Mouse (Mus musculus) MEL (cell line): Measurements from ENCODE around the gene Iqschfp. TPM values are rescaled to one million over a fixed set of nuclear protein-coding genes. Genes with fewer than 3 reads are reported as not detected.

Experiments used
- DNase-seq: peaks from one replicate; pipeline ENCODE4 v3.0.0; 2011; ENCODE audit warnings: low read depth, low spot score
- H3K27ac ChIP-seq: 2 replicates; pipeline ENCODE4 v1.5.1; 2012; ENCODE audit warnings: low read depth, mild to moderate bottlenecking, control low read depth, low read length, moderate library complexity; ENCODE audit not compliant: control insufficient read depth
- H3K27me3 ChIP-seq, 2 experiments: fragments of 150-350 bp in 1 of 2; sonication (generic) in 1 of 2; 2 replicates each; pipeline ENCODE4 v1.6.1; 2012; ENCODE audit warnings: low read length in 2 of 2, mild to moderate bottlenecking in 2 of 2, improper control_type of control experiment in 1 of 2, moderate library complexity in 1 of 2; ENCODE audit not compliant: insufficient read depth in 2 of 2, control insufficient read depth in 1 of 2
- H3K36me3 ChIP-seq, 2 experiments: 2 replicates each; pipeline ENCODE4 v1.6.1; 2012 to 2014; ENCODE audit warnings: low read length in 2 of 2, improper control_type of control experiment in 1 of 2, inconsistent platforms in 1 of 2, mild to moderate bottlenecking in 1 of 2; ENCODE audit not compliant: insufficient read depth in 2 of 2, control insufficient read depth in 1 of 2
- H3K4me1 ChIP-seq, 2 experiments: fragments of 150-350 bp in 1 of 2; sonication (generic) in 1 of 2; 2 replicates each; pipeline ENCODE4 v1.6.1; 2012; ENCODE audit warnings: low read length in 2 of 2, improper control_type of control experiment in 1 of 2, mild to moderate bottlenecking in 1 of 2; ENCODE audit not compliant: insufficient read depth in 2 of 2, control insufficient read depth in 1 of 2
- H3K4me3 ChIP-seq, 2 experiments: fragments of 150-350 bp in 1 of 2; sonication (generic) in 1 of 2; 2 replicates each; pipeline ENCODE4 v1.5.1; 2012; ENCODE audit warnings: low read depth in 2 of 2, low read length in 2 of 2, mild to moderate bottlenecking in 2 of 2, moderate library complexity in 2 of 2, control low read depth in 1 of 2, improper control_type of control experiment in 1 of 2; ENCODE audit not compliant: control insufficient read depth in 1 of 2, insufficient read depth in 1 of 2
- H3K79me2 ChIP-seq: 2 replicates; pipeline ENCODE4 v1.6.1; 2012; ENCODE audit warnings: mild to moderate bottlenecking, low read length, moderate library complexity; ENCODE audit not compliant: control insufficient read depth, poor library complexity, insufficient read depth
- H3K9ac ChIP-seq: 2 replicates; pipeline ENCODE4 v1.6.1; 2012; ENCODE audit warnings: low read depth, mild to moderate bottlenecking, control low read depth, low read length, moderate library complexity; ENCODE audit not compliant: control insufficient read depth, poor library complexity, severe bottlenecking
- H3K9me3 ChIP-seq: fragments of 150-350 bp; sonication (generic); replicated peaks from 2 replicates; pipeline ENCODE4 v1.6.1; 2012; ENCODE audit warnings: mild to moderate bottlenecking, low read length, improper control_type of control experiment, moderate library complexity; ENCODE audit not compliant: insufficient read depth
- CHD1 ChIP-seq: IDR thresholded peaks from 2 replicates; pipeline ENCODE4 v1.6.1; 2012; ENCODE audit warnings: low read depth, mild to moderate bottlenecking, inconsistent platforms, low read length, improper control_type of control experiment
- CHD2 ChIP-seq: IDR thresholded peaks from 2 replicates; pipeline ENCODE4 v1.6.1; 2011; ENCODE audit warnings: low read length, improper control_type of control experiment
- CTCF ChIP-seq, 3 experiments: IDR thresholded peaks in 2 of 3; conservative IDR thresholded peaks in 1 of 3; 2 replicates each; pipeline ENCODE4 v1.5.1; 2011 to 2012; ENCODE audit warnings: low read length in 3 of 3, low read depth in 2 of 3, mild to moderate bottlenecking in 2 of 3, improper control_type of control experiment in 1 of 3, inconsistent platforms in 1 of 3, mixed read lengths in 1 of 3, moderate library complexity in 1 of 3; ENCODE audit not compliant: control insufficient read depth in 1 of 3, insufficient read depth in 1 of 3, poor library complexity in 1 of 3, severe bottlenecking in 1 of 3
- EP300 ChIP-seq, 2 experiments: IDR thresholded peaks; 2 replicates each; pipeline ENCODE4 v1.6.1; 2011; ENCODE audit warnings: improper control_type of control experiment in 2 of 2, low read length in 2 of 2, low read depth in 1 of 2, mild to moderate bottlenecking in 1 of 2
- GABPA ChIP-seq: IDR thresholded peaks from 2 replicates; pipeline ENCODE4 v1.6.1; 2012; ENCODE audit warnings: low read depth, mild to moderate bottlenecking, inconsistent platforms, low read length, improper control_type of control experiment, moderate library complexity
- GATA1 ChIP-seq: IDR thresholded peaks from 2 replicates; pipeline ENCODE4 v1.6.1; 2011; ENCODE audit warnings: low read depth, low read length, improper control_type of control experiment
- MAZ ChIP-seq: IDR thresholded peaks from 2 replicates; pipeline ENCODE4 v1.6.1; 2012; ENCODE audit warnings: low read depth, mild to moderate bottlenecking, inconsistent platforms, low read length, improper control_type of control experiment
- MYB ChIP-seq: IDR thresholded peaks from 2 replicates; pipeline ENCODE4 v1.6.1; 2011; ENCODE audit warnings: mild to moderate bottlenecking, low read depth, low read length, improper control_type of control experiment
- NELFE ChIP-seq: IDR thresholded peaks from 2 replicates; pipeline ENCODE4 v1.6.1; 2011; ENCODE audit warnings: low read depth, low read length, improper control_type of control experiment
- NRF1 ChIP-seq: IDR thresholded peaks from 2 replicates; pipeline ENCODE4 v1.6.1; 2014; ENCODE audit warnings: low read depth, mild to moderate bottlenecking, inconsistent platforms, low read length, improper control_type of control experiment, moderate library complexity; ENCODE audit not compliant: poor library complexity, insufficient read depth, severe bottlenecking
- POLR2A ChIP-seq, 2 experiments: IDR thresholded peaks; 2 replicates each; pipeline ENCODE4 v1.6.1; 2011 to 2012; ENCODE audit warnings: low read length in 2 of 2, mild to moderate bottlenecking in 2 of 2, control low read depth in 1 of 2, improper control_type of control experiment in 1 of 2, low read depth in 1 of 2, moderate library complexity in 1 of 2; ENCODE audit not compliant: control insufficient read depth in 1 of 2, insufficient read depth in 1 of 2, poor library complexity in 1 of 2
- POLR2AphosphoS5 ChIP-seq: IDR thresholded peaks from 2 replicates; pipeline ENCODE4 v1.6.1; 2012; ENCODE audit warnings: low read depth, borderline replicate concordance, mild to moderate bottlenecking, inconsistent platforms, low read length, moderate library complexity, mixed read lengths
- RCOR1 ChIP-seq: IDR thresholded peaks from 2 replicates; pipeline ENCODE4 v1.6.1; 2012; ENCODE audit warnings: low read depth, mild to moderate bottlenecking, inconsistent platforms, low read length, improper control_type of control experiment
- TBP ChIP-seq: IDR thresholded peaks from 2 replicates; pipeline ENCODE4 v1.8.0; 2011; ENCODE audit warnings: low read depth, low read length, improper control_type of control experiment
- ZC3H11A ChIP-seq: IDR thresholded peaks from 2 replicates; pipeline ENCODE4 v1.6.1; 2012; ENCODE audit warnings: low read depth, mild to moderate bottlenecking, inconsistent platforms, low read length, improper control_type of control experiment
- ZKSCAN1 ChIP-seq: IDR thresholded peaks from 2 replicates; pipeline ENCODE4 v1.6.1; 2012; ENCODE audit warnings: low read depth, mild to moderate bottlenecking, inconsistent platforms, low read length, improper control_type of control experiment, moderate library complexity
- ZMIZ1 ChIP-seq: IDR thresholded peaks from 2 replicates; pipeline ENCODE4 v1.6.1; 2012; ENCODE audit warnings: low read depth, mild to moderate bottlenecking, inconsistent platforms, low read length, improper control_type of control experiment, moderate library complexity
- polyA plus RNA-seq, 2 experiments: library from polyadenylated mRNA; stranded (reverse) in 1 of 2; unstranded in 1 of 2; fragments of >175 nt in 1 of 2; fragments of >200 nt in 1 of 2; gene quantifications; 2 replicates each; pipeline versions ENCODE4 v1.2.1 to v1.2.4; 2012; ENCODE audit warnings: low replicate concordance in 2 of 2, low read depth in 1 of 2; ENCODE audit not compliant: insufficient read length in 2 of 2, insufficient read depth in 1 of 2, missing spikeins in 1 of 2
- total RNA-seq: library from RNA; depleted of rRNA; stranded (reverse); fragments of 300-350 nt; gene quantifications from 2 replicates; pipeline ENCODE4 v1.2.3, GENCODE M21; 2012

Gene Iqschfp
- total and polyA plus RNA-seq, 3 experiments, result not detected

- TF ChIP-seq GABPA, result no peak
These were observed 680.5 kb downstream of the Iqschfp start (continued) for GRCm38 (mm10) chr3:68572249-68573225.

DNA sequence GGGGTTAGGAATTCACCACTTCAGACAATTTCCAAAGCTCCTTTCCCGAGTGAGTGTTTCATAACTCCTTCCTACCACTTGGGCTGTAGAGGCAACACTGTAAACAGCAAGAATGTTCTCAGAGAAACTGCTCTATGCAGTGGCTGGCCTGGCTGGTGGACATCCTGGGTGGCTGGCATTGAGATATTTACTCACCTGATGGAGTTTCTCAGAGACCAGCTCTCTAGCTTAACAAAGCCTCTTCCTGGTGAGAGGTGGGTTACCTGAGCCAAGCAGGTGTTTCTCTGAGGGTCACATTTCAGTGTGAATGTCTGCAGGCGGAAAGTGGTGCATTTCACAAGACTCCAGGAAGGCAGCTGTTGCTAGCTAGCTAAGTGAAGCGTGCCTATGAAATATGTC is 681.2 kb downstream of the Iqschfp start:
- Histone ChIP-seq H3K27ac (no peak overlapping the region), H3K9ac (no peak overlapping the region), H3K9me3 (no peaks in the 10 kb centered on the region), H3K36me3 (no peaks in the 10 kb centered on the region), H3K4me1 (no peaks in the 10 kb centered on the region), H3K79me2 (no peaks in the 10 kb centered on the region), H3K4me3 (no peak overlapping the region), H3K27me3 (no peaks in the 10 kb centered on the region)
- TF ChIP-seq RCOR1 (no peak), GATA1 (no peak)
- DNase-seq, result no peak

DNA sequence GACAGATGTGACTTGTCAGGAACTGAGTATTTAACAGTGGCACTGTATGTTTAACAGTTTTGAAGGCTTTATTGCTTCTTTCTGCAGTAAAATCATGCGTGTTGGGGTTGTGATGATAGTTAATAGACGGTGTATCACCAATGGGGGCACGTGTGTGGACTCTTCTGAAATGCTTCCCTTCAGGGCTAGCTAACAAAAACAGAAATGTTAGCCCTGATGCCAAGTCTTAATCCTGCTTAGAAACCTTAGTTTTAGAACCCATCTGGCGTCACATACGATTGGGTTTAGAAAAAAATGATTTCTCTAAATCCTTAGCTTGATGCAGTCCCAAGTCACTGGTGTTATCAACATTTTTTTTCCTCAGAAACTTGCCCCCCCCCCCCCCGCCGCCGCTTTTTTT is 682.1 kb downstream of the Iqschfp start:
- no peak for DNase-seq
- Histone ChIP-seq H3K27me3 (no peaks in the 10 kb centered on the region), H3K9me3 (no peaks in the 10 kb centered on the region), H3K9ac (no peak overlapping the region), H3K36me3 (no peaks in the 10 kb centered on the region), H3K27ac (no peak overlapping the region), H3K4me1 (no peaks in the 10 kb centered on the region), H3K79me2 (no peaks in the 10 kb centered on the region), H3K4me3 (no peak overlapping the region)
- TF ChIP-seq MYB (no peak), NELFE (no peak), ZMIZ1 (no peak), CHD2 (no peak), NRF1 (no peak), RCOR1 (no peak), TBP (no peak), CTCF (IDR thresholded peaks at IDR 0.05 in 2 of 3, conservative IDR thresholded peaks at IDR 0.05 in 1 of 3; ENCODE audit: control insufficient read depth in 1 of 3, insufficient read depth in 1 of 3, low read depth in 2 of 3, low read length in 3 of 3, poor library complexity in 1 of 3, severe bottlenecking in 1 of 3) (no peak), ZKSCAN1 (no peak), MAZ (no peak), ZC3H11A (no peak), CHD1 (no peak), EP300 (IDR thresholded peaks at IDR 0.05; ENCODE audit: low read depth in 1 of 2, low read length in 2 of 2) (no peak), POLR2A (IDR thresholded peaks at IDR 0.05; ENCODE audit: control insufficient read depth in 1 of 2, insufficient read depth in 1 of 2, low read depth in 1 of 2, low read length in 2 of 2, poor library complexity in 1 of 2) (no peak), POLR2AphosphoS5 (no peak)
